Mouse (Mus musculus): Measurements from ENCODE around the gene Gja1.
"Not testable (repeated sequence)": the region's sequence is repeated elsewhere in the genome, so short reads cannot be mapped to it uniquely, and the experiment has no call there.

The Gja1 gene

GRCm38 (mm10) chr10:56377097-56377965 lies at the start of gene Gja1:
Gja1 (plus strand) TSS chr10:56377330.
- in situ Hi-C loops (cut with MboI, MseI): no loop called here

- in situ Hi-C loops (cut with MboI, MseI): loop anchor here (25.0 kb wide), 1 partner anchor 302 kb away; no protein-coding TSS in a partner anchor
Observed at GRCm38 (mm10) chr10:56338851-56339489, 38.2 kb upstream of the Gja1 start.

- in situ Hi-C loops (cut with MboI, MseI): no loop called here
Observed at GRCm38 (mm10) chr10:56360472-56360871, 16.7 kb upstream of the Gja1 start.

GRCm38 (mm10) chr10:56369073-56369472 lies 8.1 kb upstream of the Gja1 start:
- in situ Hi-C loops (cut with MboI, MseI): loop anchor here (5.0 kb wide), 2 partner anchors 633 to 1078 kb away; no protein-coding TSS in a partner anchor

- in situ Hi-C loops (cut with MboI, MseI): no loop called here
Observed at GRCm38 (mm10) chr10:56373021-56373720, 4.0 kb upstream of the Gja1 start.

- in situ Hi-C loops (cut with MboI, MseI): no loop called here
Observed at GRCm38 (mm10) chr10:56374169-56374568, 3.0 kb upstream of the Gja1 start.

GRCm38 (mm10) chr10:56375906-56376468 lies 1.1 kb upstream of the Gja1 start:
- in situ Hi-C loops (cut with MboI, MseI): no loop called here

GRCm38 (mm10) chr10:56377966-56378647 lies 977 bp downstream of the Gja1 start:
- in situ Hi-C loops (cut with MboI, MseI): no loop called here

GRCm38 (mm10) chr10:56378648-56379254 lies 1.6 kb downstream of the Gja1 start:
- in situ Hi-C loops (cut with MboI, MseI): no loop called here

GRCm38 (mm10) chr10:56379720-56380119 lies 2.6 kb downstream of the Gja1 start:
- in situ Hi-C loops (cut with MboI, MseI): no loop called here

- in situ Hi-C loops (cut with MboI, MseI): no loop called here
Observed at GRCm38 (mm10) chr10:56385195-56386109, 8.3 kb downstream of the Gja1 start.

GRCm38 (mm10) chr10:56393095-56393784 lies 16.1 kb downstream of the Gja1 start:
- in situ Hi-C loops (cut with MboI, MseI): no loop called here

GRCm38 (mm10) chr10:56393815-56394417 lies 16.8 kb downstream of the Gja1 start:
- in situ Hi-C loops (cut with MboI, MseI): not testable (repeated sequence)

- in situ Hi-C loops (cut with MboI, MseI): no loop called here
Observed at GRCm38 (mm10) chr10:56397875-56398274, 20.7 kb downstream of the Gja1 start.

GRCm38 (mm10) chr10:56398310-56398709 lies 21.2 kb downstream of the Gja1 start:
- in situ Hi-C loops (cut with MboI, MseI): no loop called here

GRCm38 (mm10) chr10:56401396-56401795 lies 24.3 kb downstream of the Gja1 start:
- in situ Hi-C loops (cut with MboI, MseI): not testable (repeated sequence)

GRCm38 (mm10) chr10:56405934-56406333 lies 28.8 kb downstream of the Gja1 start:
- in situ Hi-C loops (cut with MboI, MseI): no loop called here

GRCm38 (mm10) chr10:56406386-56407130 lies 29.4 kb downstream of the Gja1 start:
- in situ Hi-C loops (cut with MboI, MseI): no loop called here
